Mouse (Mus musculus) MEL (cell line): ENCODE measurements at regions not wholly inside any gene's neighbourhood (a gene's known extent, or its start where the extent isn't known, plus 50 kb on each side); places are given as distances from the start of the nearest gene placed in this dataset.

Experiments used
- CTCF ChIP-seq, 3 experiments: IDR thresholded peaks in 2 of 3; conservative IDR thresholded peaks in 1 of 3; 2 replicates each; pipeline ENCODE4 v1.5.1; 2011 to 2012; ENCODE audit warnings: low read length in 3 of 3, low read depth in 2 of 3, mild to moderate bottlenecking in 2 of 3, improper control_type of control experiment in 1 of 3, inconsistent platforms in 1 of 3, mixed read lengths in 1 of 3, moderate library complexity in 1 of 3; ENCODE audit not compliant: control insufficient read depth in 1 of 3, insufficient read depth in 1 of 3, poor library complexity in 1 of 3, severe bottlenecking in 1 of 3
- E2F4 ChIP-seq: IDR thresholded peaks from 2 replicates; pipeline ENCODE4 v1.6.1; 2011; ENCODE audit warnings: low read depth, low read length, improper control_type of control experiment, borderline replicate concordance
- GABPA ChIP-seq: IDR thresholded peaks from 2 replicates; pipeline ENCODE4 v1.6.1; 2012; ENCODE audit warnings: low read depth, mild to moderate bottlenecking, inconsistent platforms, low read length, improper control_type of control experiment, moderate library complexity
- JUND ChIP-seq: IDR thresholded peaks from 2 replicates; pipeline ENCODE4 v1.6.1; 2011; ENCODE audit warnings: low read depth, mild to moderate bottlenecking, improper control_type of control experiment, low read length
- MAX ChIP-seq: IDR thresholded peaks from 2 replicates; pipeline ENCODE4 v1.6.1; 2011; ENCODE audit warnings: low read length, improper control_type of control experiment
- MAZ ChIP-seq: IDR thresholded peaks from 2 replicates; pipeline ENCODE4 v1.6.1; 2012; ENCODE audit warnings: low read depth, mild to moderate bottlenecking, inconsistent platforms, low read length, improper control_type of control experiment
- MXI1 ChIP-seq: IDR thresholded peaks from 2 replicates; pipeline ENCODE4 v1.6.1; 2011; ENCODE audit warnings: mild to moderate bottlenecking, low read depth, low read length, improper control_type of control experiment
- MYC ChIP-seq: IDR thresholded peaks from 2 replicates; pipeline ENCODE4 v1.6.1; 2011; ENCODE audit warnings: low read depth, mild to moderate bottlenecking, low read length, improper control_type of control experiment, moderate library complexity
- NRF1 ChIP-seq: IDR thresholded peaks from 2 replicates; pipeline ENCODE4 v1.6.1; 2014; ENCODE audit warnings: low read depth, mild to moderate bottlenecking, inconsistent platforms, low read length, improper control_type of control experiment, moderate library complexity; ENCODE audit not compliant: poor library complexity, insufficient read depth, severe bottlenecking
- POLR2A ChIP-seq, 2 experiments: IDR thresholded peaks; 2 replicates each; pipeline ENCODE4 v1.6.1; 2011 to 2012; ENCODE audit warnings: low read length in 2 of 2, mild to moderate bottlenecking in 2 of 2, control low read depth in 1 of 2, improper control_type of control experiment in 1 of 2, low read depth in 1 of 2, moderate library complexity in 1 of 2; ENCODE audit not compliant: control insufficient read depth in 1 of 2, insufficient read depth in 1 of 2, poor library complexity in 1 of 2
- RAD21 ChIP-seq: IDR thresholded peaks from 2 replicates; pipeline ENCODE4 v1.6.1; 2011; ENCODE audit warnings: mild to moderate bottlenecking, low read depth, low read length, improper control_type of control experiment
- TCF12 ChIP-seq: IDR thresholded peaks from 2 replicates; pipeline ENCODE4 v1.6.1; 2014; ENCODE audit warnings: low read depth, mild to moderate bottlenecking, inconsistent platforms, low read length, improper control_type of control experiment, moderate library complexity
- USF1 ChIP-seq: IDR thresholded peaks from 2 replicates; pipeline ENCODE4 v1.6.1; 2014; ENCODE audit warnings: low read depth, mild to moderate bottlenecking, inconsistent platforms, low read length, improper control_type of control experiment, moderate library complexity
- ZKSCAN1 ChIP-seq: IDR thresholded peaks from 2 replicates; pipeline ENCODE4 v1.6.1; 2012; ENCODE audit warnings: low read depth, mild to moderate bottlenecking, inconsistent platforms, low read length, improper control_type of control experiment, moderate library complexity

GRCm38 (mm10) chr14:33804321-33804720 lies 119.1 kb upstream of the Gdf10 start:
- TF ChIP-seq POLR2A (IDR thresholded peaks at IDR 0.05; ENCODE audit: control insufficient read depth in 1 of 2, insufficient read depth in 1 of 2, low read depth in 1 of 2, low read length in 2 of 2, poor library complexity in 1 of 2) (no peak), TCF12 (no peak), CTCF (IDR thresholded peaks at IDR 0.05 in 2 of 3, conservative IDR thresholded peaks at IDR 0.05 in 1 of 3; ENCODE audit: control insufficient read depth in 1 of 3, insufficient read depth in 1 of 3, low read depth in 2 of 3, low read length in 3 of 3, poor library complexity in 1 of 3, severe bottlenecking in 1 of 3) (no peak), E2F4 (no peak), MAZ (no peak), MXI1 (no peak), RAD21 (no peak), NRF1 (no peak), ZKSCAN1 (no peak), USF1 (no peak), MAX (no peak), JUND (no peak), GABPA (no peak), MYC (no peak)
